Mouse (Mus musculus): ENCODE measurements around the gene Pomgnt2.

DNA sequence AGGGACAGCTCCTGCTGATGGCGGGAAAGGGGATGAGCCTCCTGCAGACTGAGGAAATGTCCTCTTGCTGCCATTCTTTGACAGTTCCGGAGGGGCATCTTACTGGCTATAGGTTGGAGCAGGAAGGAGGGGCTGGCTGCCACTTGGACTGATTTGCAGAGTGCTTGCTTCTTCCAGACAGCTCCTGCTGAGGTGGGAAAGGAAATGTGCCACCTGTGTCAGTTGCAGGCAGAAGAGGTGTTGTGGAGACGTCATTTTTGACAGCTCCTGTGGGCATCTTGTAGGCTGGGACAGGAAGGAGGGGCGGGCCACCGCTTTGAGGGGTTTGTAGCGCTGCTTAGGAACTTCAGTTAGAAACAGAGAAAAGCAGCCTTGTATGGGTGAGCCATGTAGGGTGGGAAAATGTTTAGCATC lies 59.5 kb downstream of the Pomgnt2 start:
- TF ChIP-seq EP300 (optimal IDR thresholded peaks at IDR 0.05) = no peak
- no peak for TF ChIP-seq CTCF (IDR thresholded peaks at IDR 0.05; ENCODE audit: low read depth)
